Mouse (Mus musculus) liver, embryonic 12.5 days (tissue): Measurements from ENCODE around the gene Sptb. TPM values are rescaled to one million over a fixed set of nuclear protein-coding genes. Genes with fewer than 3 reads are reported as not detected.
A peak's percentile ranks its signal among the peaks of the same experiment; 100 is the strongest.

Experiments used
- ATAC-seq: fragments of 200-750 bp; cut with Nextera tagmentation; 2 replicates; pipeline ENCODE4 v1.8.0; 2017; ENCODE audit warnings: moderate number of reproducible peaks, mild to moderate bottlenecking, moderate library complexity
- H3K27ac ChIP-seq: fragments of 300-500 bp; sonication (generic); 2 replicates; pipeline ENCODE4 v1.5.1; 2016; ENCODE audit warnings: mild to moderate bottlenecking
- H3K27me3 ChIP-seq: fragments of 300-500 bp; sonication (generic); replicated peaks from 2 replicates; pipeline ENCODE4 v1.6.1; 2016; ENCODE audit warnings: mild to moderate bottlenecking, moderate library complexity
- H3K36me3 ChIP-seq: fragments of 300-500 bp; sonication (generic); 2 replicates; pipeline ENCODE4 v1.6.1; 2016; ENCODE audit warnings: mild to moderate bottlenecking, moderate library complexity
- H3K4me1 ChIP-seq: fragments of 300-500 bp; sonication (generic); 2 replicates; pipeline ENCODE4 v1.6.1; 2016
- H3K4me2 ChIP-seq: fragments of 300-500 bp; sonication (generic); 2 replicates; pipeline ENCODE4 v1.6.1; 2016; ENCODE audit warnings: mild to moderate bottlenecking, moderate library complexity
- H3K4me3 ChIP-seq: fragments of 300-500 bp; sonication (generic); 2 replicates; pipeline ENCODE4 v1.5.1; 2016; ENCODE audit warnings: mild to moderate bottlenecking, moderate library complexity
- H3K9ac ChIP-seq: fragments of 300-500 bp; sonication (generic); 2 replicates; pipeline ENCODE4 v1.6.1; 2016; ENCODE audit warnings: mild to moderate bottlenecking, moderate library complexity
- H3K9me3 ChIP-seq: fragments of 300-500 bp; sonication (generic); replicated peaks from 2 replicates; pipeline ENCODE4 v1.6.1; 2016; ENCODE audit warnings: mild to moderate bottlenecking, moderate library complexity
- WGBS: fragments of 180-500 bp; shearing (Covaris S2); methylation state at CpG from one replicate; pipeline ENCODE4 v1.1.7; 2016; ENCODE audit not compliant: insufficient replicate concordance; 5-methylcytosine and 5-hydroxymethylcytosine counted together
- polyA plus RNA-seq: library from polyadenylated mRNA; unstranded; fragments of >200 nt; fragmentation: Nextera tagmentation; extraction: Ambion mirVana; gene quantifications from 2 replicates; pipeline ENCODE4 v1.2.1, GENCODE M21; 2016

Gene Sptb
- 83.5 and 94.6 TPM in 2 replicates for polyA plus RNA-seq

- under 1% methylated on average over 40 of the region's 40 CpGs for whole genome bisulfite sequencing
- Histone ChIP-seq H3K27ac (peak within 1 kb of the TSS; percentile 98), H3K27me3 (peaks cover 51% of the 10 kb centered on the region), H3K4me1 (peaks cover 56% of the 10 kb centered on the region), H3K9me3 (no peaks in the 10 kb centered on the region), H3K36me3 (peaks cover 23% of the 10 kb centered on the region; the same call in 1 of the 2 replicates), H3K4me3 (peak within 1 kb of the TSS; percentile 97), H3K9ac (peak within 1 kb of the TSS; percentile 99), H3K4me2 (peak within 1 kb of the TSS; percentile 97)
- ATAC-seq = peak; percentile 60
Measured at GRCm38 (mm10) chr12:76710351-76711100, at the start of gene Sptb. Gene Sptb, minus strand, starts transcription at chr12:76710547.

- Histone ChIP-seq H3K4me1 (no peaks in the 10 kb centered on the region), H3K4me3 (no peak overlapping the region), H3K4me2 (no peak overlapping the region), H3K9ac (no peak overlapping the region), H3K27me3 (peaks cover 10% of the 10 kb centered on the region), H3K9me3 (peaks cover 4% of the 10 kb centered on the region), H3K36me3 (no peaks in the 10 kb centered on the region), H3K27ac (no peak overlapping the region)
- no peak for ATAC-seq
- WGBS = 35% methylated on average over 14 of the region's 14 CpGs
Measured at GRCm38 (mm10) chr12:76752652-76753318, 42.4 kb upstream of the Sptb start.

DNA sequence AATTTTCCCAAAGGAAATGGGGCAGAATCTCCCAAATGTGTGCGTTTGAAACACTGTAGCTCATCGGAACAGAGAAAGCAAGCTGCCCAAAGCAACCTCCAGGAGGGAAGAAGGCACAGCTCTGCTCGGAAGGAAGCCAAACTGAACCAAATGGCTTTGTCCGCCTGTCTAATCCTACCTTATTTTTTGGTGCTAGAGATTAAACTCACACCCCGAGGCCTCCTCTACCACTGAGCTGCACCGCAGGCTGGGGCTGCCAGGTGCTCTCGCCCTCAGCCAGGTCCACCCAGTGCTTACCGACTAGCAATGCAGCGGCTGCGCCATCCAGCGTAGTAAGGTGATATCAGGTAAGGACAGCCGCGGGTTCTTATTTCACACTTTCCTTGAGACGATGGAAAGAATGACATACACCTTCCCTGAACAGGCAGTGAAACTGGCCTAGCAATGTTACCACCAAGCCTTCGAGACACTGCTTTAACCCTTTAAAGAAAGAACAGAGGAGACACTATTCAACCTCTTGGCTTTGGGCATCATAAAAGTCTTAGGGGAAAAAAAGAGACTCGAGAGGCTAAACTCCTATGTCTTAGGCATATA lies 40.6 kb upstream of the Sptb start:
- WGBS = 69% methylated on average over 16 of the region's 16 CpGs
- H3K4me3 ChIP-seq = no peak overlapping the region
- no peaks in the 10 kb centered on the region for H3K4me1 ChIP-seq
- peaks cover 4% of the 10 kb centered on the region for H3K9me3 ChIP-seq
- no peak overlapping the region for H3K4me2 ChIP-seq
- no peak overlapping the region for H3K27ac ChIP-seq
- H3K36me3 ChIP-seq = no peaks in the 10 kb centered on the region
- H3K9ac ChIP-seq = no peak overlapping the region
- H3K27me3 ChIP-seq = peaks cover 10% of the 10 kb centered on the region
- ATAC-seq = no peak

- H3K27me3 ChIP-seq = peaks cover 29% of the 10 kb centered on the region
- H3K36me3 ChIP-seq = no peaks in the 10 kb centered on the region
- no peak overlapping the region for H3K27ac ChIP-seq
- peaks cover 7% of the 10 kb centered on the region for H3K9me3 ChIP-seq
- ATAC-seq = no peak
- no peak overlapping the region for H3K4me3 ChIP-seq
- WGBS = 68% methylated on average over 4 of the region's 4 CpGs
- no peak overlapping the region for H3K9ac ChIP-seq
- no peak overlapping the region for H3K4me2 ChIP-seq
- H3K4me1 ChIP-seq = no peaks in the 10 kb centered on the region
Measured at GRCm38 (mm10) chr12:76727955-76728354, 17.6 kb upstream of the Sptb start.

DNA sequence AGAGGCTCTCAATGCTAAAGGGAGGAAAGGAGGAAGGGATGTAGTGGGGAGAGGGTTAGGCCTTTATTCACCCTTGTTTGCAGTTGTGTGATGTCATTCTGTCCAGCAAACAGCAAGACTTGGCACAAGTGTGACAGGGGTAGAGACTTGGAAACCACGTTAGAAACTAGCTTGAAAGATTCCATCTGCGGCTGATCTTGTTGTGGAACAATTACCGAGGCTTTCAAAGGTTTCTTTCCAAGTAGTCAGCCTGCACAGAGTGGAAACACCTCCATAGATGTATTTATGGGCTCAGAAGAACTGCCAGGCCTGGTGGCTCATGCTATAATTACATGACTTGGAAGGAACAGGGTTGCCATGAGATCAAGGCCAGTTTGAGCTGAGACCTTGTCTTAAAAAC lies 11.7 kb upstream of the Sptb start:
- Histone ChIP-seq H3K36me3 (no peaks in the 10 kb centered on the region), H3K4me1 (peaks cover 17% of the 10 kb centered on the region), H3K27ac (no peak overlapping the region), H3K4me2 (no peak overlapping the region), H3K9me3 (no peaks in the 10 kb centered on the region), H3K4me3 (no peak overlapping the region), H3K9ac (no peak overlapping the region), H3K27me3 (no peaks in the 10 kb centered on the region; the same call in 1 of the 2 replicates)
- no peak for ATAC-seq
- WGBS = 71% methylated on average over 3 of the region's 3 CpGs

DNA sequence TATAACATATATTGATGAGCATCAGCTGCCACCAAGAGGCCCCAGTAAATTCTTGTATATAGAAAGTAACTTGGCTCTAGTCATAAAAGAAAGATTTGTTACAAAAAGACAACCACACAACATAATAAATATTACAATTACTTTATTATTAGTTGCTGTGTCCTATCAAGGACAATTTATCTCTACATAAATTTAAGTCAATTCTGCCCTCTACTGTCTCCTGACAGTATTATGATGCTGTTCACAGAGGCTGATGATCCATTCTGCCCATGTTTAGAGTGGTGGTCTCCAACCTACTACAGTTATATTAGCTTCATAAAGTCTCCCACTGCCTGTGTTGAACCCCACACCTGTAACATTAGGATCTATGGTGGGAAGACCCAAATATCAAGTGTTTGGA lies 10.2 kb upstream of the Sptb start:
- H3K36me3 ChIP-seq = no peaks in the 10 kb centered on the region
- peaks cover 17% of the 10 kb centered on the region for H3K4me1 ChIP-seq
- no peak for ATAC-seq
- H3K27ac ChIP-seq = no peak overlapping the region
- H3K9ac ChIP-seq = no peak overlapping the region
- H3K9me3 ChIP-seq = no peaks in the 10 kb centered on the region
- no peak overlapping the region for H3K4me2 ChIP-seq
- H3K4me3 ChIP-seq = no peak overlapping the region
- no peaks in the 10 kb centered on the region; the same call in 1 of the 2 replicates for H3K27me3 ChIP-seq

DNA sequence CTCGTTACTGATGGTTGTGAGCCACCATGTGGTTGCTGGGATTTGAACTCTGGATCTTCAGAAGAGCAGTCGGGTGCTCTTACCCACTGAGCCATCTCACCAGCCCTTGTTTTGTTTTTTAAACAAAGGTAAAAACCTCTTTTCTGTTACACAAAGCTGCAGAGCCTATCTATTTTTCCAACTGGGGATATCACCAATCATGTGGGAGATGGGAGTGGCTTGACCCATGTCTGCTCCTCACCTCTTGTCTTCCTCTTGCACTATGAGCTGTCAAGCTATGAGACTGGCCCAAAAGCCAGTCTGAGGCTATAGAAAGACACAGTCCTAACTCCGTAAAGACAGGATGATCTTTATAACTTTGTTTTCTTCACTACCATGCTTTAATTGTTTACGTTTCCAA lies 8.0 kb upstream of the Sptb start:
- 63% methylated on average over 4 of the region's 4 CpGs for WGBS
- H3K36me3 ChIP-seq = no peaks in the 10 kb centered on the region
- H3K27me3 ChIP-seq = peaks cover 8% of the 10 kb centered on the region
- no peak overlapping the region for H3K4me2 ChIP-seq
- H3K4me3 ChIP-seq = no peak overlapping the region
- ATAC-seq = peak; percentile 66
- peaks cover 25% of the 10 kb centered on the region for H3K4me1 ChIP-seq
- H3K9ac ChIP-seq = no peak overlapping the region
- H3K27ac ChIP-seq = no peak overlapping the region
- H3K9me3 ChIP-seq = no peaks in the 10 kb centered on the region

- peak; percentile 94 for ATAC-seq
- WGBS = 2% methylated on average over 43 of the region's 55 CpGs
Measured at GRCm38 (mm10) chr12:76709795-76710350, 474 bp downstream of the Sptb start.

DNA sequence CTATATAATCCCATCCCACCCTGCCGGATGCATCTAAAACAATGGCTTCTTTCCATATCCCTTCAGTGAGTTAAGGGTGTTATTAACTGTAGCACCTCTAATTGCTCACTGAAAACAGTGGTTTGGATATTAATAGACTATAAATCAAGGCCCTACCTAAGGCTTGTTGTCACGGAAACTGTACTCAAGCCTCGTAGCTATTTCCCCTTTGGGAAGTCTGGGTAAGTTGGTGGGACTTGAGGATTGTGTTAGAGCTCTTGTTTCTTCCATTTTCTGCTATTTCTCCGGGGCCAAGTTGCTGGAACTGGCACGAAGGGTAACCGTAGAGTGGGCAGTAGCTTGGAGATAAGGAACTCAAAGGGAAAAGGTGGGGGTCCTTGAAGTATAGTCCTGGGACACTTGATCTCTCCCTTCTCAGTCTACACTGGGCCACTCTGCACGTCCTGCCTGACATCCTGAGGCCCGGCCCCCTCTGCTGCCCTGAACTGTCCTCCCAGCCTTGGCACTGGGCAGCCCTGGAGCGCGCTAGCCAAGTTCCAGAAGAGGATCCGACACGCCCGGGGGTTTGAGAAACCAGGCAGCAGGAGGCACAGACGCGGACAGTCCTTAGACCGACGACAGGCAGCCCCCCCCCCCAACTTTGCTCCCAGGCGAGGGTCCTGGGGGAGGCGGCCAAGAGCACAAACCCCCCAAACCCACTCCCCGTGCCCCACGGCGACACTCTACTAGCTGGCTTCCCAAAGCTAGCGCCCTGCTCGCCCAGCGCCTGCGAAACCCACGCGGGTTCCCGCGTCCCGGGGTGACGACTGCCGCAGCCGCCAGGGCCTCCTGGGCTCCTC lies 1.2 kb downstream of the Sptb start:
- peak overlapping the region; percentile 99 for H3K9ac ChIP-seq
- peak overlapping the region; percentile 97 for H3K4me3 ChIP-seq
- peaks cover 55% of the 10 kb centered on the region for H3K27me3 ChIP-seq
- peaks cover 68% of the 10 kb centered on the region for H3K4me1 ChIP-seq
- H3K27ac ChIP-seq = peak overlapping the region; percentile 98
- WGBS = 3% methylated on average over 33 of the region's 34 CpGs
- ATAC-seq = peak; percentile 53
- H3K36me3 ChIP-seq = peaks cover 35% of the 10 kb centered on the region
- no peaks in the 10 kb centered on the region for H3K9me3 ChIP-seq
- H3K4me2 ChIP-seq = peak overlapping the region; percentile 97

More at GRCm38 (mm10) chr12:76709795-76710350, 474 bp downstream of the Sptb start:
- Histone ChIP-seq H3K9me3 (no peaks in the 10 kb centered on the region), H3K4me3 (peak overlapping the region; percentile 97), H3K4me2 (peak overlapping the region; percentile 97), H3K36me3 (peaks cover 28% of the 10 kb centered on the region), H3K27ac (peak overlapping the region; percentile 98), H3K4me1 (peaks cover 63% of the 10 kb centered on the region), H3K9ac (peak overlapping the region; percentile 99), H3K27me3 (peaks cover 51% of the 10 kb centered on the region)

DNA sequence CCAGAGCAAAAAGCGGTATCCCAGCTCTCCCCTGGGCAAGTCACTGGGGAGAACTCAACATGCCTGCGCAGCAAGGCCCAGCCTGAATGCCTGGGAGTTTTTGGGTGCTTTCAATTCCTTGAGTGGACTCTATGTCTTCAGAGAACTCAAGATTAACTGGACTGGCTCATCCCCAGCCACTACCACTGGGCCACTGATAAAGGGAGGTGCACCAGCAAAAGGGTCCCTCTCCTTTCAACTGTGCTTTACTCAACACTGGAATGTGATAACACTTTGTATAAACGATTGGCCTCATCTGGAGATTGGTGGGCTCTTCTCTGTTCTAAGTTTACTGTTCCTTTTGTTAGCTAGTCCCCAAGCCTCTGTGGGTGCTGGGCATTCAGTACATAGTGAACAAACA lies 2.2 kb downstream of the Sptb start:
- peaks cover 47% of the 10 kb centered on the region for H3K27me3 ChIP-seq
- H3K9me3 ChIP-seq = no peaks in the 10 kb centered on the region
- ATAC-seq = no peak
- H3K4me3 ChIP-seq = peak overlapping the region; percentile 97
- H3K27ac ChIP-seq = peak overlapping the region; percentile 98
- 53% methylated on average over 3 of the region's 3 CpGs for WGBS
- peak overlapping the region; percentile 97 for H3K4me2 ChIP-seq
- peaks cover 35% of the 10 kb centered on the region for H3K36me3 ChIP-seq
- H3K4me1 ChIP-seq = peaks cover 72% of the 10 kb centered on the region
- H3K9ac ChIP-seq = peak overlapping the region; percentile 99

DNA sequence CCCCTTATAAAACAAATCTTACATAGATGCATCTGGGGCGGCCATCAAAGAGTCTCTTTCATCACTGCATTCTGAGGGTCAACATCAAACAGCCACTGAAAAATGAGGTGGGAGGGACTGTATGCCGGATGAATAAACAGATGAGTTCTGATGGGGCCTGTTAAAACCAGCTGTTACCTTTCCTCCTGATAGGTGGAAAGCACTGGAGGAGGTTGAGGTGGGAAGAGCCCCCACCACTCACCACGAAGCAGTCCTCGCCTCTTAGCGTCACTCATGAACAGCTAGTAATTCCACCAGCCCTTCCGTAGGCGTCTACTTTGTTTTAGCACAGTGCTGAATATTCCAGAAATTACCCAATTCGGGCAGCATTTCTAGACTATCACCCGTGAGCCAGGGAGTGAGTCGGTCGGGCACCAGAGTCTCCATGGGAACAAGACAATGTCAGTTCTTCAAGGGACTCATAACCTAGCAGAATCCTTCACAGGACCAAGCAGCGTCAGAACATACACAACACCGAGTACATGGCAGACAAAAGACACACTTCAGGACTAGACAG lies 13.9 kb downstream of the Sptb start:
- H3K27me3 ChIP-seq = no peaks in the 10 kb centered on the region
- H3K9ac ChIP-seq = no peak overlapping the region
- 88% methylated on average over 13 of the region's 13 CpGs for WGBS
- ATAC-seq = no peak
- peak overlapping the region; percentile 56; the same call in 1 of the 2 replicates for H3K4me2 ChIP-seq
- H3K4me1 ChIP-seq = peaks cover 84% of the 10 kb centered on the region
- H3K9me3 ChIP-seq = no peaks in the 10 kb centered on the region
- H3K27ac ChIP-seq = no peak overlapping the region
- peaks cover 44% of the 10 kb centered on the region for H3K36me3 ChIP-seq
- no peak overlapping the region for H3K4me3 ChIP-seq
